Mouse (Mus musculus) thymus, adult 2 months (tissue): ENCODE measurements around the gene Fgfr2.

ENCODE experiments used
- CTCF ChIP-seq: fragments of 200-500 bp; IDR thresholded peaks from 2 replicates; pipeline ENCODE4 v1.5.1; 2012; ENCODE audit warnings: mild to moderate bottlenecking, control low read depth, low read length, moderate library complexity, borderline replicate concordance; ENCODE audit not compliant: control insufficient read depth, poor library complexity, insufficient read depth; ENCODE audit errors: extremely low read depth
- POLR2A ChIP-seq: fragments of 200-500 bp; IDR thresholded peaks from 2 replicates; pipeline ENCODE4 v1.6.1; 2012; ENCODE audit warnings: mild to moderate bottlenecking, low read length, control low read depth, moderate library complexity; ENCODE audit not compliant: control insufficient read depth, poor library complexity, insufficient read depth; ENCODE audit errors: extremely low read depth

DNA sequence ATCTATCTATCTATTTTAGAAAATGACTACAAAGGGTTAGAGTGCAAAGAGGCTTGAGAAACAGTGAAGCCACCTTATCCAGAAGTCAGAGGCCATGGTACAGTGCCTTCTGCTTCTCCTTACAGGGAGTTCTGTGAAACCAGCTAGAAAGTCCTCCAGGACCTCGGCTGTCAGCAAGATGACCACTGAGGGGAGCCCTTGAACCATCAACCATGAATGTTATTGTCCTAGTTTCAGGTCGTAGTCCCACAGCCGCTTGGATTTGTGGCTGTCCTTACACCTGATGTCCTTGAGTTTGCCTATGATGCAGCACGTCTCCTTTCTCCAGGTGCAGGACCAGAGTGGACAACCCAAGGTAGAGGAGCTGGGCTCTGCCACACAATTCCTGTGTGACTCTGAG lies 1225.9 kb downstream of the Fgfr2 start:
- TF ChIP-seq CTCF (no peak), POLR2A (no peak)
